Mouse (Mus musculus) kidney, postnatal 4 days (tissue): ENCODE measurements at regions not wholly inside any gene's neighbourhood (a gene's known extent, or its start where the extent isn't known, plus 50 kb on each side); places are given as distances from the start of the nearest gene placed in this dataset.

Source experiments
- DNase-seq, 2 experiments: peaks; one replicate each; pipeline ENCODE4 v3.0.0; 2021; ENCODE audit warnings: mixed read lengths in 2 of 2

DNA sequence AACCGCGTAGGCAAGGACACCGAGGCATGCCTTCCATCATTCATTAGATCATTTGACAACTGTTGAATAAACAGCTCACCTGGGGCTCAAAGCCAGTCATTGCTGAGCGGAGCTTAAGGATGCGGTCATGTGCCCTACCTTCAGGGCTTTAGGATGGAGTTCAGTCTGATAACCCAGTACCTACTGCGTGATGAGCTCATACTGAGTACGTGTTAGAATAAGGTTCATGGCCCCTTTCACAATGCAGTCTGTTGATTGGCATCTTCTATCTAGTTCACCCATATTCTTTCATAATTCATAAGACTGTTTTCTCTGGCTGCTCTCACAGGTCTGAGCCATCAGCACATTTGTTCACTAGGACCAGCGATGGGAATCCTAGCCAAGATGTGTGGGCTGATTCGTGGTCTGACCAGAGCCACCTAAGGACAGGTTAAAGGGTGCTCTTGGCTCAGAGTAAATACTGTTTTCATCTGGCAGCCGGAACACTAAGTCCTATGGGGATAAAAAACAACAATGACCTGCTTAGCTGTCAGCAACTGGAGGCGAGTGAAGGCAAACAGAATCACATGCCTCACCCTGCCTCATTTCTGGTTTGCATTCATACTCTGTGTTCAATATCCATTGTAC is 71.4 kb upstream of the Elovl5 start:
- no peak for DNase-seq

DNA sequence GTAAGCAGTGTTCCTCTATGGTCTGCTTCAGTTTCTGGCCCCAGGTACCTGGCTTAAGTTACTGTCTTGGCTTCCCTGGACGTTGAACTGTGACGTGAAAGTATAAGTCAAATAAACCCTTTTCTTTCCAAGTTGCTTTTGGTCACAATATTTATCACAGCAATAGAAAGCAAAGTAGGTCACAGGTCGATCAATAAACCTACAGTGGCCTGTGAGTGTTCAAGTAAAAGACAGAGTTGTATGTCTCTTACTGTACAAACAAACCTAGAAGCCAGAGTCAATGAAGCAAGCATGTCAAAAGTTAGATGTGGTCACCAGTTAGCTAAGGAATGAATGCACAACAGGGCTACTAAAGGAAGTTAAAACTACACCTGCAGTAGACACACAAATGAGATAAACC is 68.6 kb upstream of the Elovl5 start:
- no peak for DNase-seq

DNA sequence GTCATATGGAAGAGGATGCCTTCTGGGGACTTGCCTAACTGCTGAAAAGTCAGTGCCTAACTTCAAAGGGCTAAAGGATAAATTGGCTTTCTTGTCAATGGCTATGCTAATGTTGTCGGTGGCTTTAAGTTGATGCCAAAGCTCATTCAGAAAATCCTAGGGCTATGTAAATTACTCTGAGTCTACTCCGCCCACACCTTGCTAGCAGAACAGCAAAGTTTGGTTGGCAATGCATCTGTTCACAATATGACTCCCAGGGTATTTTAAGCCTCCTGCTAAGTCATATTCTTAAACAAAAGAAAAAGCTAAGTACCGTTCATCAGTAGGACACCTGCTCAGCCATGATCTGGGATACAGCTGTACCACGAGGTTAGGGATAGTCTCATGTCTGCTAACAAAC is 67.8 kb upstream of the Elovl5 start:
- DNase-seq = no peak

- DNase-seq = no peak
Measured at GRCm38 (mm10) chr9:77851336-77851735, 65.8 kb upstream of the Elovl5 start.

DNA sequence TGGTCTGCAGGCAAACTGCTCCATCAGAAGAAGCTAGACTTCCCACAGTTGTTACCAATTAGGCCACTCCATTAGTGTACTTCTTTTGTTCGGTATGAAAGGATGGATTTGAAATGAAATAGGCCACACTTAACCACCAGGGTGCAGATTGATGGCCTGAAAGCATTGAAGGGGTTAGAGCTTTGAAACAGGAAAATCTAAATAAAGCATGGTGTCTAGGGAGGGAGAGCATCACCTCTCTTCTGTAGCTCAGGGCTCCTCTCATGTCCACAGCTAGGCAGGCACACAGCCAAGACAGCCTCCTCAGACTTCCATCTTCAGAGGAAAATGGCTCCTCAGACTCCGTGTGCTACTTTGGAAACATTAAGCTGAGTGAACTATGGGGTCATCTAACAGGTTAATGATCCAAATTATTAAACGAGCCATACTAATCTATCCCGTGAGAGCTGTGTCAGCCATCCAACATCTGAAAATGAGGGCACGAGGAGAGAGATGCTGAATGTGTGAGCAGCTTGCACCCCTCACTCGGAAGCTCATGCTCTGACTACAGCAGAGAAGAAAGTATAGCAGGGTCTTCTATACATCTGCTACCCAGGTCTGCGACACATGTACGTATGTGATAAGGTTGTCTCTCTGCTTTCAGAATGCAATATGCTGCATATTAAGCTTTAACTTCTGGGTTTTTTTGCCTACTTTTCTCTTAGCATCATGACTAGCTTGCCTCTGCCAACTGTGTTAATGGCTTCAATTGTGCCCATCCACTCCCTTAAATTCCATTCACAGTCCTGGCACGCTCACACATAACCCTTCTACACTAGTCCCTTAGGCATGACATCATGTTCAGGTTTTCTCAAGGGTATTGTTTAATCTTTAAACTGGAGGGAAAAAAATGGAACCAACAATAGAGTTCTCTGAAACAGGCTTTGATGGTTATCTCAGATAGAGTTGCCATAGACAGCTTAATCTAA is 59.8 kb upstream of the Elovl5 start:
- DNase-seq = peak; percentile 17 to 33

DNA sequence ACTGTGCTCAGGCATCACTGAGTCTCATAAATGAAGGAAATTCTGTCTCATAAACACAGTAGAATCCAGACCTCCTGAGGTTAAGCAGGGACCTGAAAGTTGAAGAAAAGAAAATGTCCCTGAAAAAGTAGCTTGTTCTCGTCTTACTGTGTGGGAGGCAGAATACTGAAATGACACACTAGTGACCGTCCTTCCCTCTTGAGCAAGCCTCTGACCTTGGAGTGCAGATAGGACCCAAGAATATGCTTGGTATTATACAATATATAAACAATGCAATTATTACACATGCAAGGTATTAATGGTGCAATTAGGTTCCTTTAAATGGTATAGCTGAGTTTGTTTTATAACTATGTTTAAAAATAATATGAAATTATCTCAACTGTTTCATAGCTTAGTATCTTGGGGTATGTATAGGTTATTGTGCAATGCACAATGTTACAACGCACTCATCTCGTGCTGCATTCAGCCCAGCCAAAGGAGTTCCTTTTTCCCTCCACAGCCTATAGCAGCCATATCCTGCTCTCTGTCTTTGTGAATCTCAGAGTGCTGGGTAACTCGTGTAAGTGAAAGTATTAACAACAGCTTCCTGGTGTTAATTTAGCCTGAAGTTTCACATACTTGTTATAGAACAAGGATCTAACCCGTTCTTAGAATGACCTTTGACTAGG is 58.9 kb upstream of the Elovl5 start:
- no peak for DNase-seq
